Mouse (Mus musculus) erythroblast, embryonic 14.5 days (primary cell): ENCODE results near the gene Polr1e.

Experiments
- GATA1 ChIP-seq: IDR thresholded peaks from 2 replicates; pipeline ENCODE4 v1.6.1; 2012; ENCODE audit warnings: low read length, inconsistent platforms, mixed read lengths
- TAL1 ChIP-seq: IDR thresholded peaks from 3 replicates; pipeline ENCODE4 v1.6.1; 2012; ENCODE audit warnings: low read length, inconsistent platforms, mixed read lengths

GRCm38 (mm10) chr4:45082951-45083350, 64.6 kb downstream of the Polr1e start:
- TF ChIP-seq TAL1, result no peak
- TF ChIP-seq GATA1, result no peak
